Comparison of ENCODE assay signal across 18 mouse cellular contexts in genomic region chr13:47435631-47436030, GRCm38 (mm10).
DNase-seq lines count a peak whose midpoint lies in the region; ATAC-seq lines count a peak whose summit lies in the region.
"Had no signal": no experiment of that assay in that cellular context is flagged by ENCODE, and none has a peak within 500 bp of the region (broad histone marks: within the 10 kb centered on the region; RNA-seq: fewer than 3 reads in every experiment).

No protein-coding gene starts in this region.

- no peak overlapping the region for H3K9ac ChIP-seq in hindbrain, embryonic 14.5 days
- H3K9ac ChIP-seq: forebrain, embryonic 15.5 days; hindbrain, embryonic 13.5 days; limb, embryonic 15.5 days had no signal

- H3K27me3 ChIP-seq in hindbrain, embryonic 14.5 days (ENCODE audit: control insufficient read depth, insufficient read depth, low read length): no peaks in the 10 kb centered on the region
- H3K27me3 ChIP-seq: forebrain, embryonic 15.5 days; hindbrain, embryonic 13.5 days; limb, embryonic 15.5 days had no signal

- no peak overlapping the region for H3K4me3 ChIP-seq in hindbrain, embryonic 14.5 days (replicated peaks; ENCODE audit: low read length)
- H3K4me3 ChIP-seq: forebrain, embryonic 15.5 days; hindbrain, embryonic 13.5 days; limb, embryonic 15.5 days had no signal

- H3K4me2 ChIP-seq in hindbrain, embryonic 14.5 days (replicated peaks): no peak overlapping the region
- H3K4me2 ChIP-seq: forebrain, embryonic 15.5 days; hindbrain, embryonic 13.5 days; limb, embryonic 15.5 days had no signal

- 93% methylated on average over 7 of the region's 7 CpGs for WGBS in hindbrain, embryonic 14.5 days

- no peaks in the 10 kb centered on the region for H3K9me3 ChIP-seq in hindbrain, embryonic 14.5 days (ENCODE audit: control insufficient read depth, low read length)
- H3K9me3 ChIP-seq: forebrain, embryonic 15.5 days; hindbrain, embryonic 13.5 days; limb, embryonic 15.5 days had no signal

- H3K27ac ChIP-seq in hindbrain, embryonic 14.5 days: no peak overlapping the region
- H3K27ac ChIP-seq: forebrain, embryonic 15.5 days; hindbrain, embryonic 13.5 days; limb, embryonic 15.5 days; stomach, postnatal 0 days had no signal

- no peaks in the 10 kb centered on the region for H3K36me3 ChIP-seq in hindbrain, embryonic 14.5 days (replicated peaks; ENCODE audit: control insufficient read depth, insufficient read depth)
- H3K36me3 ChIP-seq: forebrain, embryonic 15.5 days; hindbrain, embryonic 13.5 days; limb, embryonic 15.5 days had no signal

- H3K4me1 ChIP-seq in hindbrain, embryonic 14.5 days (replicated peaks; ENCODE audit: control insufficient read depth, insufficient read depth, low read length): no peaks in the 10 kb centered on the region
- H3K4me1 ChIP-seq: hindbrain, embryonic 13.5 days; limb, embryonic 15.5 days had no signal

- no peak for ATAC-seq in hindbrain, embryonic 14.5 days (ENCODE audit: low FRiP score)
- ATAC-seq: activated CD4-positive, CD25-positive, alpha-beta regulatory T cell, adult 4 months; forebrain, embryonic 15.5 days; intestine, postnatal 0 days; Patski had no signal

- DNase-seq in heart, adult 11 months: peak; percentile 82
- no peak for DNase-seq in heart, postnatal 4 days
- peak; percentile 3 for DNase-seq in lung, postnatal 14 days
- DNase-seq in lung, postnatal 10 days: no peak
- peak; percentile 10 for DNase-seq in gastrocnemius, postnatal 10 days
- no peak for DNase-seq in layer of hippocampus, adult 11-12 months (ENCODE audit: low spot score)
- DNase-seq in hindbrain, embryonic 14.5 days (ENCODE audit: low spot score): no peak
- DNase-seq: B cell, adult 2 months; cerebellum, adult 11 months; cerebellum, postnatal 36 days; layer of hippocampus, postnatal 36 days had no signal

Comparison
In these comparisons a context has a peak if more than half of its experiments do, and no peak if none do; other contexts are left out.
1. DNase-seq: peak in heart, adult 11 months (single experiment), lung, postnatal 14 days (single experiment) and gastrocnemius, postnatal 10 days (single experiment); none in heart, postnatal 4 days (single experiment), lung, postnatal 10 days (single experiment), layer of hippocampus, adult 11-12 months (single experiment) and hindbrain, embryonic 14.5 days (single experiment).